Mouse (Mus musculus) cerebellum, adult 2 months (tissue): ENCODE data around the gene Abca2. TPM values are rescaled to one million over a fixed set of nuclear protein-coding genes. Genes with fewer than 3 reads are reported as not detected.

Experiments used
- DNase-seq, 2 experiments: peaks; one replicate each; pipeline ENCODE4 v3.0.0; 2021
- H3K27ac ChIP-seq: fragments of 200-500 bp; 2 replicates; pipeline ENCODE4 v1.5.1; 2012; ENCODE audit warnings: low read length, control low read depth, inconsistent platforms; ENCODE audit not compliant: insufficient read depth
- H3K27me3 ChIP-seq: fragments of 200-500 bp; 2 replicates; pipeline ENCODE4 v1.6.1; 2012; ENCODE audit warnings: inconsistent platforms, mild to moderate bottlenecking, low read length, moderate library complexity; ENCODE audit not compliant: control insufficient read depth, insufficient read depth
- H3K4me1 ChIP-seq: fragments of 200-500 bp; 2 replicates; pipeline ENCODE4 v1.6.1; 2011; ENCODE audit warnings: low read length; ENCODE audit not compliant: control insufficient read depth, insufficient read depth
- H3K4me3 ChIP-seq: fragments of 200-500 bp; replicated peaks from 2 replicates; pipeline ENCODE3; 2011; ENCODE audit warnings: mild to moderate bottlenecking, low read depth, low read length, control low read depth; ENCODE audit not compliant: insufficient read depth
- CTCF ChIP-seq: fragments of 200-500 bp; IDR thresholded peaks from 2 replicates; pipeline ENCODE4 v1.5.1; 2011; ENCODE audit warnings: low read depth, mild to moderate bottlenecking, control low read depth, low read length, moderate library complexity, borderline replicate concordance; ENCODE audit not compliant: insufficient read depth
- POLR2A ChIP-seq: fragments of 200-500 bp; IDR thresholded peaks from 2 replicates; pipeline ENCODE4 v1.6.1; 2011; ENCODE audit warnings: low read length, control low read depth, borderline replicate concordance; ENCODE audit not compliant: insufficient read depth
- WGBS: fragments of 180-500 bp; shearing (Covaris S2); methylation state at CpG from one replicate; pipeline ENCODE4 v1.1.7; 2018; 5-methylcytosine and 5-hydroxymethylcytosine counted together
- polyA plus RNA-seq: library from polyadenylated mRNA; depleted of rRNA; stranded (reverse); fragments of >200 nt; gene quantifications from 2 replicates; pipeline ENCODE4 v1.2.3, GENCODE M21; 2012

Gene Abca2
- polyA plus RNA-seq, 1 experiment = 285 TPM

- WGBS = 15% methylated on average over 5 of the region's 5 CpGs
- DNase-seq = peak; percentile 52 to 55
- no peaks in the 10 kb centered on the region for H3K27me3 ChIP-seq
These were observed 30.4 kb downstream of the Abca2 start for GRCm38 (mm10) chr2:25458911-25459310.

GRCm38 (mm10) chr2:25460135-25460534, 31.6 kb downstream of the Abca2 start:
- H3K27ac ChIP-seq = peak overlapping the region; percentile 80
- no peaks in the 10 kb centered on the region for H3K27me3 ChIP-seq
- peak overlapping the region; percentile 62 for H3K4me3 ChIP-seq
- WGBS = 4% methylated on average over 5 of the region's 5 CpGs
- peaks cover 68% of the 10 kb centered on the region for H3K4me1 ChIP-seq
- no peak for TF ChIP-seq POLR2A
- no peak for TF ChIP-seq CTCF
- DNase-seq = no peak

More at GRCm38 (mm10) chr2:25458911-25459310, 30.4 kb downstream of the Abca2 start:
- peak overlapping the region; percentile 80; the same call in 1 of the 2 replicates for H3K27ac ChIP-seq
- H3K4me3 ChIP-seq = peak overlapping the region; percentile 62
- peaks cover 55% of the 10 kb centered on the region for H3K4me1 ChIP-seq
- TF ChIP-seq CTCF = peak; percentile 22; the same call in 1 of the 2 replicates
- TF ChIP-seq POLR2A = 0 out of 2 replicates have a peak, but pooled peaks have one; percentile 5

DNA sequence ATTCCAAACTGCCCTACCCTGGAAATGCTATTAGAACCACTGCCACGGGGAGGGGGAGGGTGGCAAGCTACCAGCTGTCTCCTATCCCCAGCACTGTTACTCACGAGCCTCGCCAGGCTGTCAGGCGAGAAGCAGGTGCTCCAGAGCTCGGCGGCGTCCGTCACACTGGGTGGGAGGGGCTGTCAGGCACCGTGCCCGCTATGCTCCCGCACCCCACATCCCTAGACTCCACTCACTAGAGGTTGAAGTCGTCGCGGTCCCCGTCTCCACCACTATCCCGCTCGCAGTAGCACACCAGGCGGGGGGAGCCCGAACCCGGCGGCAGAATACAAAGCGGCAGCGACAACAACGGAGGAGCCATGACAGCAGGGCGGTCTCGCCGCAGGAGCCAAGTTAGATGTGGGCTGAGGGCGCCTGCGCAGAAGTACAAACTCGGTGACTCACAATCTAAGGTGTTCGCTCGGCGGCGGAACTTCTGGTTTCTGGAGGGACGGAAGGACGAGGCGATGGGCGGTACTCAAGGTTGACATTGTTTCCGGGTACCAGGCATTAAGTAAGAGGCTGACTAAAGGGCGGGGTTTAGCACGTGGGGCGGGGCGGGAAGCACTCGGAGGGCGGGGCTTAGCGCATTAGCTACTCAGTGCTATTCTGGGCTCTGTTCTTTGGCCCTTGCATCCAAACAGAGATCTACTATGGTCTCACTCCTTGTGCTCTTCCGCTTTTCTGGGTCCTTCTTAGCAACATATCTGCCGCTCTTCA, 32.2 kb downstream of the Abca2 start, which contains the start of gene Paxx:
Paxx (minus strand) TSS at position 544 of the 759 bp plus-strand sequence.
- peak within 1 kb of the TSS; percentile 97 for H3K27ac ChIP-seq
- no peak for TF ChIP-seq CTCF
- peak; percentile 77 for TF ChIP-seq POLR2A
- 1% methylated on average over 48 of the region's 48 CpGs for WGBS
- no peaks in the 10 kb centered on the region for H3K27me3 ChIP-seq
- peaks cover 72% of the 10 kb centered on the region for H3K4me1 ChIP-seq
- peak; percentile 95 to 96 for DNase-seq
- peak within 1 kb of the TSS; percentile 62 for H3K4me3 ChIP-seq

GRCm38 (mm10) chr2:25461407-25461806, 32.9 kb downstream of the Abca2 start:
- peak overlapping the region; percentile 62 for H3K4me3 ChIP-seq
- H3K27ac ChIP-seq = peak overlapping the region; percentile 97
- no peaks in the 10 kb centered on the region for H3K27me3 ChIP-seq
- peak in 1 of 2 experiments; percentile 42 for DNase-seq
- TF ChIP-seq CTCF (no peak), POLR2A (no peak)
- H3K4me1 ChIP-seq = peaks cover 71% of the 10 kb centered on the region
- WGBS = 6% methylated on average over 3 of the region's 3 CpGs

DNA sequence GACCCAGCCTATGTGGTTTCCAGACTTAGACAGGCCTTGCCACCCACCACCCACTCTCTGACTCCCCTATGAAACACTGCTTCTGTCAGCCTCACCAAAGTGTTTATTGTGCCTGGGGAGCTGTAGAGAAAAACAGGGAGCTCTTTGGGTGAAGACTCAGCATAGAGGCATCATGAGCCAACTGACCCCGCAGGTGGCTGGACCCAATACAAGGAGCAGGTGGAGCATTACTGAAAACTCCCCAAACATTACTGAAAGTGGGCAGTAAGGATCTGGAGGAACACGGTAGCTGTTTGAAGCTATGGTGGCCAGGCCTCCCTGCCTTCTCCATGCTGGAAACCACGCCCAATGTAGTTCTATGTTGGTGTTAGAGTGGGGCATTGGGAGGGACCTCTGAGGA, 35.1 kb downstream of the Abca2 start:
- H3K4me1 ChIP-seq = peaks cover 62% of the 10 kb centered on the region
- H3K27me3 ChIP-seq = no peaks in the 10 kb centered on the region
- H3K27ac ChIP-seq = peak overlapping the region; percentile 67
- peak; percentile 69 to 78 for DNase-seq
- 35% methylated on average over 3 of the region's 3 CpGs for WGBS
- H3K4me3 ChIP-seq = no peak overlapping the region
- TF ChIP-seq POLR2A (no peak), CTCF (no peak)

GRCm38 (mm10) chr2:25465256-25465655, 36.8 kb downstream of the Abca2 start:
- Histone ChIP-seq H3K27me3 (no peaks in the 10 kb centered on the region), H3K4me3 (no peak overlapping the region), H3K4me1 (peaks cover 70% of the 10 kb centered on the region), H3K27ac (peak overlapping the region; percentile 70)
- 87% methylated on average over 2 of the region's 2 CpGs for WGBS
- TF ChIP-seq CTCF (no peak), POLR2A (no peak)
- no peak for DNase-seq

GRCm38 (mm10) chr2:25465816-25466635, 37.5 kb downstream of the Abca2 start:
- no peak for TF ChIP-seq CTCF
- TF ChIP-seq POLR2A = 0 out of 2 replicates have a peak, but pooled peaks have one; percentile 15
- 19% methylated on average over 10 of the region's 10 CpGs for WGBS
- H3K4me1 ChIP-seq = peaks cover 70% of the 10 kb centered on the region
- peak overlapping the region; percentile 70 for H3K27ac ChIP-seq
- peak; percentile 54 to 61 for DNase-seq
- no peaks in the 10 kb centered on the region for H3K27me3 ChIP-seq
- H3K4me3 ChIP-seq = no peak overlapping the region
